Mouse (Mus musculus): ENCODE measurements around the gene Ncor2.

The Ncor2 gene

DNA sequence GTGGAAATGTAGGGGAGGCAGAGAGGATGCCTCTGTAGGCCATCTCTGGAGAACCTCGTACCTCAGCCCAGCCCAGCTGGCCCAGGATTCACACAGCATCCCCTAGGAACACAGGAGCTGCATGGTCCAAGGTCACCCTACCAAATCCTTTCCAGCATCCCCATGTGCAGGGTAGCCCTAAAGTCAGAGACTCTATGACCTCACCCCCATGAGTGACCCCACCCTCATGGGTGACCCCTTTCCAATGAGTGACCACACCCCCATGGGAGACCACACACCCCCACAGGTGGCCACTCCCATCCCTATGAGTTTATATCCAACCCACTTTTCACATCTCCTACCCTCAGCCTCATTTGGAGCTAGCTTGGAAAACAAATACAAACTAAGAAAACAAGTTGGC lies 51.1 kb downstream of the Ncor2 start:
- no peak for DNase-seq (ENCODE audit: low spot score in 2 of 2)

DNA sequence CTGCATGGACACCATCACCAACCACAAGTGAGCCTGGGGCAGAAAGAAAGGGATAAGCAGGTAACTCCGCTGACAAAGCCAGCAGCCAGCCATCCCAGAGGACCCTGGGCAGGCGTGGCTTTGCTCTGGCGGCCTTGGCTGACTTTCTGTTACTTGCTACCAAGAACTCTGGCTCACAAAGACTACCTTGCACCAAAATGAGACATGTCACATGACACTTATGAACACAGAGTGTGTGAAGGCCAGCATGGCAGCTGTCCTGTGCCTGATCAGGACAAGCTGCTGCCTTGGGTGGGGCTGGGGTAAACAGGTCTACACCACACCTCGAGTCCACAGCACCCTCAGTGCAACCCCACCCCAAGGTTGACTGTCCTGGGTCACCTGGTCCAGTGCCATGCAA lies 51.6 kb downstream of the Ncor2 start:
- no peak for DNase-seq (ENCODE audit: low spot score in 2 of 2)

DNA sequence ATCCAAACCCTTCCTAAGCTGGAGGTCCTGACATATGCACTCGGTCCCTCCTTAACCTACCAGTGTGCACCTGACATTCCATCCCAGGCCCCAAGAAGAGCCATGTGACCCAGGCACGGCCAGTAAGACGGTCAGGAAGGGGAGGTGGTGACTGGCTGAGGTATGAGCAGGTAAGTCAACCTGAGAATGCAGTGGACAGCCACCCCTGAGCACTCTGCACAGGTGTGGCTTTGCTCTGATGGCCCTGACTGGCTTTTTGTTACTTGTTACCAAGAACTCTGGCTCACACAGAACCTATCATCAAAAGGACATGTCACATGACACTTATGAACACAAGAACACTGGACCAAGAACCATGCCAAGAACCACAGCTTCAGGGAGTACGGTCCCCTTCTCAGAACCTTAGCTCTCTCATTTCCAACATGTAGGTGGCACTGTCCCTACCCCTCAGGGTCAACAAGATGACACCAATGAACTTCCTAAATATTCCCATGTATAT lies 53.0 kb downstream of the Ncor2 start:
- no peak for DNase-seq (ENCODE audit: low spot score in 2 of 2)

DNA sequence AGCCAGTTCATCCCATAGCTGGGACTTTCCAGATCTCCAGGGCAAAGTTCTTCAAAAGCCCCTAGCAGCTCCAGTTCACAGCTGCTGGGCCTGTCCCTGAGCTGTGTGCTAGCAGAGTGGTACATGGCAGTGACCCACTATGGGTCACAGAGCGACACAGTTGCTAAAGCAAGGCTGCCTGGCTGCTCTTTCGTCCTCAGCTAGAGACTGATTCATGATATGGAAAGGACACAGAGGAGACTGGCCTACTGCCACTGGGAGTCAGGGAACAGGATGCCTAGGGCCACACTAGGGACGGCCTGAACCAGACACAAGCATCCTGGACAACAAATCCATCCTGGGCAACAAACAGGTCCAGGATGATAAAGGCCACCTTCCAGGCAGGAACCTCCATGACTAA lies 53.8 kb downstream of the Ncor2 start:
- no peak for DNase-seq (ENCODE audit: low spot score in 2 of 2)

DNA sequence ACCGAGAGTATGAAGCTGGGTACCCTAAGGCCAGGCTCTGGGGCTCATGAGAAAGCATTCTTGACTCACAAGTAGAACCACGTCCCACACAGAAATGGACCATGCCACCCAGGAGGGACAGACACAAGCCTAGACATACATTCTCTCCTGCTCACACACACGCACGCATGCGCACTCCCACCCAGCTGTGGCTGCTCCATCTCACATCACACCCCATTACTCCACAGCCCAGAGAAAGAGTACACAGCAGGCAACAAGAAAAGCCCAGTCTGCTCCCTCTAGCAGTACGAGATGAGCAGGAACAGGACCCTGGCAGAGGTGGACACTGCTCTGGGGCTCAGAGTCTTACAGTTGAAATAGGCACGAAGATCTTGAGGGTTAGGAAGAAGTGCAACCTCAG lies 55.0 kb downstream of the Ncor2 start:
- DNase-seq (ENCODE audit: low spot score in 2 of 2) = no peak

DNA sequence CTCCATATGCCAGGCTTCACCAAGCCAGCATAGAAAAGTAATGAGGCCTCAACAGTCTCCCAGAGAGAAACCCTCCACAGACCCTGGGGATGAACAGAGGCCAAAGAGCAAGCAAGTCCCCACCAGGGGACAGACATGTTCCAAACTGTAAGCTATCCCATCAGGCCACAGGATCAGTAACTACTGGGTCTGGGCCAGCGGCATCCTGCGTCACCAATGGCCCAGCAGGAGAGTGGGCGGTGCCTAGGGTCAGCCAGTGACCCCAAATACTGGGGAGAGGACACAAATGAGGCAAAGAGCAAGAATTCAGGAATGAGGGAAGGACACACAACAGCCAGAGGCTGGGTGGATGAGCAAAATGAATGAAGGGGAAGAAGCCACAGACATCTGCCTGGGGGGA lies 55.8 kb downstream of the Ncor2 start:
- DNase-seq (ENCODE audit: low spot score in 2 of 2) = no peak

DNA sequence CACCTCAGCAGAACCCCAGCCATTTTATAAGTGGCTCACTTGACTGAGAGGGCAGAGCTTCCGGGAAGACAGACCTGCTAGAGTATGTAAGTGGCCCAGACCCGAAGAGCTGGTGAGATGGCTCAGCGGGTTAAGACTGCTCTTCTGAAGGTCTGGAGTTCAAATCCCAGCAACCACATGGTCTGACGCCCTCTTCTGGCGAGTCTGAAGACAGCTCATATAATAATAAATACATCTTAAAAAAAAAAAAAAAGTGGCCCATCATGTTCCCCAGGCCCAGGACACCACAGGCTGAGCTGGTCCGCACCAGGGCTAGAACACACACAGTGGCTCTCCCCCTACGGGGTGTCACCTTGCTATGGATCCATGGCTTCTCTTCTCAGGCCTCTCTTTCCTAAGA lies 56.5 kb downstream of the Ncor2 start:
- no peak for DNase-seq (ENCODE audit: low spot score in 2 of 2)

DNA sequence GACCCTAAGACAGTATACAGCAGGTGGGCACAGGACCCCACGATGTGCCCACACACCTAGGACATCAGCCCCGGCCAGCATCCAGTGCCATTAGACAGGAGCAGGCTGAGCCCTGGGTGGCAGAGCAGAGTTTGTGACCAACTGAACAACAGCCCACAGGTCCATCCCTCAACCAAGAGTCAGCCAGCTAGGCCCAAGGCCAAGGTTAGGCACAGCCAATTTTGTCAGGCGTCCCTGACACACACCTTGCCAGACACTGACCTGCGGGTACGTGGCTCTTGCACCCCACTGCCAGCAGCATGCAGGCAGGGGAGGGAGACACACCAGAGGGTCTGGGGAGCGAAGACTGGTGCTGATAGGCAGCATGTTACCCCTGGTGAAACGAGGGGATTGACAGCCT lies 57.0 kb downstream of the Ncor2 start:
- DNase-seq (ENCODE audit: low spot score in 2 of 2) = no peak

DNA sequence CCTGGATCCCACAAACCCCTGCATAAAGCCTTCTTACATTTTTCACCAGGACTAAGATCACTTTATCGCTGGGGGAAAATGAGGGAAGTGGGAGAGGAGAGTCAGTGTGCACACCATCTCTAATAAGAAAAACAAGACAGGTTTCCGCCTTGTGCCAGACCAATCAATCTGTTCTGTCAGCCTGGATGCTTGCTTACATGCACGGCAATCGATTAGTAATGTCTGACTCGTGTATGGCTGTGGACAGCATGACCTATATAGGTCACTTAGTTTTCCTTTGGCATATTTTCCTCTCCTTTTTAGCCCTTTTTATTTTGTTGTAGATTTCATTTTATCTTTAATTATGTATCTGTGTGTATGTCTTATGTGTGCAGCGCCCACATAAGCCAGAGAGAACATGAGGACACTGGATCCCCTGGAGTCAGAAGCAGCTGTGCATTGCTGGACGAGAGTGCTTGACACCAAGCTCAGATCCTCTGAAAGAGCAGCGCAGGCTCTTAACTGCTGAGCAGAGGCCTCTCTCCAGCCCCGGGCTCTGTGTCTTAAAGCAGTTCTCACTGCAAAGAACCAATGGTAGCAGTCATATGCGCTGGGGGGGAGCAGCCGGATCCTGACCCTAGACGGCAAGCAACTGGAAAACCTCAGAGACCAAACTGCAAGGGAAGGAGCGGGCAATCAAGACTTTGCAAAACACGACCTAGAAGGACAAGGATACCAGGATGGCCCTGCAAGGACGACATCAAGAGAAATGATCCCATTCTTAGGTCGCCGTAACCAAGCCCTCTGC lies 58.3 kb downstream of the Ncor2 start:
- no peak for DNase-seq (ENCODE audit: low spot score in 2 of 2)

DNA sequence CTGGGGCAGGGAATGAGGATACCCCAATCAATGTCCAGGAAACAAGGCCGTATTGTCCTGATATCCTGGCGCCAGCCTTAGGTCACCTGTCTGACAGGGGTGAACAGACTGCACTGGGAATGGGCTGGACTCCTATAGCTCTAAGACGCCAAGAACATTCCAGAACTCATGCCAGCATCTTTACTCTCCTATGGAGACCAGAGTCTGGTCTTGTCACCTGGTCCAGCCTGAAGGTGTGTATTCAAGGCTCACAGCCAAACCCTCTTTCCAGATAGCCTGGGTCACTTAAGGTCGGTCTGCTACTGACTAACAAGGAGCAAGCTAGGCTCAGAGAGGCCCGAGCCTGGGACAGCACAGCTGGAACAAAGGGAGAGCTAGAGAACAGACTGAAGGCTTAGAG lies 61.8 kb downstream of the Ncor2 start:
- DNase-seq (ENCODE audit: low spot score in 2 of 2) = no peak

DNA sequence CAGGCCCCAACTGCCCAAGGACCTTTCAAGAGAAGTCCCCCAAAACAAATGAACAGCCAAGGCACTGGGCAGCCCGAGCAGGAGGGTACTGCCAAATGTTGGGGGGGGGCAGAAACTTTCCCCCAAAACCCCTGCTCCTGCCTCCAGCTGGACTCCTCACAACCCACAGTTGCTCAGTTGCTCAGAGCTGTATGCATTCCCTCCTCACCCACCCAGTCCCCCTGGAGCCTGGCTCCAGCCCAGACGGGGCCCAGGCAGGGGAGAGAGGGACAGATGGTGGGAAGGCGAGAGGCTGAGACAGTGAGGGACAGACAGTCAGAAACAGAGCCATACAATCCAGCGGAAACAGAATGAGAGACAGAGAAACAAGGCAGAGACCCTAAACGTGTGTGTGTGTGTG lies 66.0 kb downstream of the Ncor2 start:
- no peak for DNase-seq (ENCODE audit: low spot score in 2 of 2)

DNA sequence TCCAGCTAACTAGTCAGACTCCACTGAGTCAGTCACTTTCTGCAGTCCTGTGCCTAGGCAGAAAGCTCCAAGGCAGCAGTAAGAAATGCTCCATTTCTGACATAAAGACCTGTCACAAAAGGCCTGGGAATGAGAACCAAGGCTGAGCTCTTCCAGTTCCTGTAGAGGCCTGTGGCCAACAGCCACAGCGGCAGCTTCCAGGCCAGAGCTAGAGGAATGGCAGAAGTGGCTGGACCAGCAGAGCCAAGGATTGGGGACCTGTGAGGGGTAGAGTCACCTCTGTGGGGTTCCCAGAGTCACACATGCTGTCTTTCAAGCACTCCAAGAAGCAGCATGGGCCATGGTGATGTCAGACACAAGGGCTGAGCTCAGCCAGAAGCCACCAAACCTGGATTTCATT lies 66.4 kb downstream of the Ncor2 start:
- DNase-seq (ENCODE audit: low spot score in 2 of 2) = no peak

DNA sequence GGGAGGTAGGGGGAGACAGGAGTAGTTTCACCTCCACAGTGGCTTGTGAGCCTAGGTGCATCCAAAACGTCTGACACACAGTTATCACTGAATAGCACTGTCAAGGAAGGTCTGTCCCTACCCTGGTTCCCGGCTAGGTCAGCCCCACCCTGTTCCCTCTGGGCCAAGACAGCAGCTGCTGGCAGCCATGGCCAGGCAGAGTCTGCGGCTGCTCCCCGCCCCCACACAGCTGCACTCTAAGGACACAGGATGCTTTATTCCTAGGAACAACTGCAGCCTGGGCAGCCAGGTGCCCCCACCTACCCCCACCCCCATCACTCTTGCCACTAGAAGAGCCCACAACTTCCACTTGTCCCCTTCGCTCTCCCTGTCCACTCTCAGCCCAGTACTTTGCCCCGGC lies 67.9 kb downstream of the Ncor2 start:
- DNase-seq (ENCODE audit: low spot score in 2 of 2) = no peak

DNA sequence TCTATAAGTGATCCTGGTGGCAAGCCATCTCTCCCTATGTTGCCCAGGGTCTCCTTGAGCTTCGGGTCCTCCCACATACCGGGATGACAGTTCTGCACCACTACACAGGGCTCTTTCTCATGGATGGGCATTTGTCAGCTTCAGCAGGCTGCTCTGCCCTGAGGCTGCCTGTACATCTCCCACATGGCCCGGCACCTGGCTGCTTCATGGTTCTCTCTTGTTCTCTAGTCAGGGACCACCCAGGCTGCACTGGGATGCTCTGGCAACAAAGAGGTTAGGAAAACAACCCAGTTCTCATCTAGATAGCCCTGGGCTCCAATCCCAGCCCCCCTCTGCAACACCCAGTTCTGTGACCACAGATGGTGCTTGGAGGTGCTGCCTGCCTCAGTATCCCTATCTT lies 68.3 kb downstream of the Ncor2 start:
- DNase-seq (ENCODE audit: low spot score in 2 of 2) = no peak

DNA sequence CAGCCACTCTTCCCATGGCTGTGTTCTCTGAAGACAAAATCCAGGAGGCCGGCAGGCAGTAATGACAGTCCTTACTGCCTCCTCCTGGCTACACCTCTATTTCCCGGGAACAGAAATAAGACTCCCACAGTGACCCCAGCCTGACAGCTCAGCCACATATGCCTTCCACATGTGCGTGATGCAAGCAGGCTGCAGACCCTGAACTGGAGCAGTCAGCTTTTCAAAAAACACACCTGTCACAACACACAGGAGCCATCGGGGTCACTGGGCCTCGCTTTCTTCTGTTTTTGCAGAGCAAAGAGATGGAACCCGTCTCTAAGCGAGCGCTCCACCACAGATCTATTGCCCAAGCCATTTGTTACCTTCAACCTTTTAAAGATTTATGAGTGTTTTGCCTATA lies 68.8 kb downstream of the Ncor2 start:
- no peak for DNase-seq (ENCODE audit: low spot score in 2 of 2)

DNA sequence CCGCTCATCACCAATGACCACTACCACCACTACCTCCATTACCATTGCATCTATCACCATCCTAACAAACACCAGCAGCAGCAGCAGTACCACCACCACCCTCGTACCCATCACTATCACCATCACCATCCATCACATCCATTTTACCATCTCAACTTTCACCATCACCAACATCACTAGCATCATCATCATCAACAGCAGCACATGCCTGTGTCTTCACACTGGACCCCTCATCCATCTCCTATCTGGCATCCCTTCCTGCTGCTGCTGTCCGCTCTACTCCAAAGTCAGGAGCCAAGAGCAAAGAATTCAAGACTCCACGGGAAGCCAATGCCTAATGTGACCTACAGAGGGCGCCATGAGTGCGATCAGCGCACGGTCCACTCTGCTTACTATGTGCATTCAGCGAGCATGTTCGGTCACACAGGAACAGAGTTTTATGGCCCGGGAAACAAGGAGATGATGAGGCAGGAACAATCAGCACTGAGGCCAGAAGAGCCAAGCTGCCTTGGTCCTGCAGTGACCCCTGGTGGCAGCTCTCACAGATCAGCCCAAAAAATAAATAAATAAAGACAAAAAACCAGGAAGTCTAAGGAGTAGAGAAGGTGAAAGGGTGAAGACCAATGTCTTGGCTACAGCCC lies 71.9 kb downstream of the Ncor2 start:
- DNase-seq (ENCODE audit: low spot score in 2 of 2) = peak; percentile 39 to 50

DNA sequence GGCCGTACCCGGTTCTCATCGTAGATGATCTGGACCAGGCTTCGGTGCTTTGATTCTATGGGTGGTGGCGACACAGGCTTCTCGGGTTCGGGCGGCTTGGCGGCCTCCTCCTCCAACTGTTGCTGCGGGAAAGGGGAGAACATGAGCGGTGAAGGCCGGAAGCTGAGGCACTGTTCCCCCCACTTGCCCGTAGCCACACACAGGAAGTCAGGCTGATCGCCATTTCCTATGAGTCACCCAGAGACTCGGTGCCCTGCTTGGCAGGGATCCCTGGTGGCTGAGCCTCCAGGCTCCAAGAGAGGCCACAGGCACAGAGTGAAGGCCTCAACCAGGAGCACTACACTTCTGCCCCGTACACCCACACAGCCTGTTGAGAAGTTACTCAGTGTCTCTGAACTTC lies 72.8 kb downstream of the Ncor2 start:
- DNase-seq (ENCODE audit: low spot score in 2 of 2) = peak; percentile 81 to 86

DNA sequence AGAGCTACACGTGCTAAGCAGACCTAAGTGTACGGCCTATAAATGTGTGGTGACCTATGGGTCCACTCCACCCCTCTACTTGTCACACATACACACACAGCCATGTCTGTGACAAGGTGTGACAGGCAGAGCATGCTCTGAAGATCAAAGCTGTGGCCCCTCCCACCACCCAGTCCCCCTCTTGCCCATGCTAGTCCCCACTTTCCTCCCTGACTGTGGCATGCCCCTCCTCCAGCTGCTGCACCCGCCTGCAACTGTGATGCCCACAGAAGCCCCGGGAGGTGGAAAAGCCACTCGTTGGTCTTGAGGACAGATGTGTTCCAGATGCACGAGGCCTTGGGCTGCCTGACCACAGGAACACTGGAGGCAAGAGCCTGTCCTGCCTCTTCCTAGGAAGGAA lies 74.2 kb downstream of the Ncor2 start:
- peak in 1 of 2 experiments; percentile 14 for DNase-seq (ENCODE audit: low spot score in 2 of 2)

DNA sequence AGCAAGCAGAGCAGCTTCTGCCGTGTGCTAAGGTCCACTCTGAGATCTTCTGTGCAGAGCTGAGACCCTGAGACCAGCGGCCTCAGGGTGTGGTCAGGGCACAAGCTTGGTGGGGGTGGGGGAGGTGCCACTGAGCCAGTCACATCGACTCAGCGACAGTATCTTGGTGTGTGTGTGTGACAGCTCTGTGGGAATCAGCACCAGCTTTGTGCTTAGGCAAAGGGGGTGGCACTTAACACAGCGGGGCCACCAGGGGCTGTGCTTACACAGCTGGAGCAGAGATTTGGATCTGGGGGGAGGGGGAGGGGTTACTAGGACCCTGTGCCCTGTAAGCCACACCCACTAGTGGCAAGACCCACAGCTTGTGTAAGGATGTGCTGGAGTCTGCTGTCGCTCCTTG lies 75.6 kb downstream of the Ncor2 start:
- DNase-seq (ENCODE audit: low spot score in 2 of 2) = no peak

DNA sequence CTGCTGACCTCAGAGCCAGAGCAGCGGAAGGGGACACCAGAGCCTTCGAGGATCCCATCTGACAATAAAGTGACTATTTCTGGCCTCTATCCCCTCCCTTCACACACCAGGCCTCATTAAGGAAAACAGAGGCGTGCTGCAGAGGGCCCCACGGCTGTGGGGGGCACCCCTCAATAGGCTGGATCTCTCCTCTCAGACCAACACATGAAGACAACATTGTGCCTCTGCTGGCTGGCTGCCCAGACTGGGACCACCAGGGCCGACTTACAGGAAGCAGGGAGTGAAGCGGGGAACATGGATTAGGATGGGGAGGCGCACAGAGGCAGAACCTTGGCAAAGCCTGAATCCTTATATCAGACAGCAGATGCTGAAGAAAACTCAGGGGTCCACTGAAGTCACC lies 76.1 kb downstream of the Ncor2 start:
- DNase-seq (ENCODE audit: low spot score in 2 of 2) = no peak

DNA sequence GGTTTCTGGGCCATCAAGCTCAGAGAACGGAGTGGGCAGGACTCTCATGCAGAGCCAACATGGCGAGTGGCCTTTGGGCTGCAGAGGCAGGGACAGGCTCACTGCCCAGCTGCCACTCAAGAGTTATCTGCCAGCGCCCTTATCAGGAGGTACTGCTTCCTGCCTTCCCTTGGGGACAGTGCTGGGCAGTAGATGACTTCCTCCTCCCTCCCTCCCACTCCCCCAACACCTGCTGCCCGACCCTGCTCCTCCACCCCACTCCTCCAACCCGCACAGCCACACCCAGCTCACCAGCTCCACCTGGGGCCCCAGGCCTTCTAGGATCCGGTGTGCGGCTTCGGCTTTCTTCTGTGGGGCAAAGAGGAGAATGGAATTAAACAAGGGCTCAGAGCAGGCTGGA lies 76.7 kb downstream of the Ncor2 start:
- DNase-seq (ENCODE audit: low spot score in 2 of 2) = no peak

DNA sequence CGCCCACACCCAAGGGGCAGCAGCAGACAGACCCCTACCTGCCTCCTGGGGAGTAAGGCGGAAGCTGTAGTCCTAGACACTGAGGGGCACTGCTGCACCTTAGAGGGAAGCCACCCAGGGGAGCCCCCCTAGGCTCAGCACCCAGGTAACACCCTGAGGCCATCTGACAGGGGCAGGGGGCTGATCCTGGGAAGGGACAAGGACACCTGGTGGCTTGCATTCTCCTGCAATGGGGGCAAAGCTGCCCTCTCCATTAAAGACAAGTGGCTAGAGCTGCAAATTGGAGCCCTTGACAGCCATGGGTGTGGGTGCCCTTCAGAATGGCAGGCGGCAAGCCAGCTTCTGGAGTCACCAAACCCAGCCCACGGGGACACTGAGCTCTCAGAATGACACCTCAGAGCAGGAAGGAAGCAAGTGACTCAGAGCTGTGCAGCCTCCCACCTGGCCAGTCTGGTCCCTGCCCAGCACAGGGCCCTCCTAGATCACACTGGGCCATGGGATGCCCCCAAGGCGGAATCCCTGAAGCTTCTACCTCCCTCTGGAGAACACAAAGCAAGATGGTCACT lies 79.2 kb downstream of the Ncor2 start:
- DNase-seq (ENCODE audit: low spot score in 2 of 2) = peak; percentile 36 to 50

DNA sequence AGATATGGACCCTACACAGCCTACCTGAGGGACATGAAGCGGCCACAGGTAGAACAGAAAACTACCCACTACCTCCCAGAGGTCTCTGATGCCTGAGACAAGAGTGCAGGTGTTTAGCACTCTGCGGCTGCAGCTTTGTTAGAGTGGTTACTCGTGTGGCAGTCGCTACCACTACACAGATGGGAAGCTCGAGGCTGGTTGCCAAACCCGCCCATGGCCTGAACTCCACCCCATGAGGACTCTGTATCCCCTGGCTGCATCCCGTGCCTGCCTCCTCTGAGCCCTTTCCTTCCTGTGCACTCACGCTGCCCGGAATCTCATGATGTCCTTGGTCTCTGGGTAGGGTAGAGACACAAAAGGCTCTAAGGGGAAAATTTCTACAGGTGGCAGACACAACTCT lies 80.3 kb downstream of the Ncor2 start:
- DNase-seq (ENCODE audit: low spot score in 2 of 2) = no peak

Data from natural killer cell, adult 2 months (primary cell).